Mouse (Mus musculus): ENCODE results near the gene Serpinb9.
"Not testable (repeated sequence)": the region's sequence is repeated elsewhere in the genome, so short reads cannot be mapped to it uniquely, and the experiment has no call there.

Serpinb9 gene

DNA sequence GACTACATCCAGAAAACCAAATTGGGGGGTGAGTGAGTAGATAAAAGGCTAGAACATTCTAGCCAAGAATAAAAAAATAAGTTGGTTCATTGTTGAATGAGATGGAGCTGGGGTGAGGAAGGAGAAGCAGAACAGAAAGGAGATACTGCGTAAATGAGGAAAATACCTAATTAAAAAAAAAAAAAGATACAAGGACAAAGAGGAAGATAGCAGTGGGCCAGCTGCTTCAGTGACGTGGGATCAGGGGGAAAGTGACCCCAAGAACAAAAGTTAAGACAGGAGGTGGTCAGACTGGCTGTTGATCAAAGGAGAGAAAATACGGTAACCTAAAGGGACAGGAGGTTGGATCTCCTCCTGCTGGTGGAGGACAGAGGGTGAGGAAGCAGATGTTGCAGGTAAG, at the start of gene Serpinb9:
Gene Serpinb9 (plus strand): TSS at position 301 of the 400 bp plus-strand sequence.
- DNase-seq (ENCODE audit: extremely low spot score, low read depth, low spot score), result no peak

DNA sequence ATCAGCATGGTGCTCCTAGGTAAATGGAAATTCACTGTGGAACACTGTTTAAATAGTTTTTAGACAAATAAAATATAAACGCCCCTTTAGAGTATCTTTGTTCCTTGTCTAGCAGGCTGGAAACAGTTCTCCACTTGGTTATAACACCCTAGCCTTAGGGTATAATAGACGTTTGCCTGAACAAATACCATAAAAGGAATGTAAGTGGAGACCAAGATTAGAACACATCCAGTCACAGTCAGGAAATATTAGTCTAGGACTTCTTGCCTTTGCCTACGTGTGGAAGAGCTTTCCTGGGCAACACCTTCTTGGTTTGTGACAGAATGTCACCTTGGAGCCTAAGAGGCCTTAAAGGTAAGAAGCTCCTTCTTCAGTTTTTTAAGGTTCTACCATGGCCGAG, 46.5 kb upstream of the Serpinb9 start:
- DNase-seq (ENCODE audit: extremely low spot score, low read depth, low spot score), result no peak

DNA sequence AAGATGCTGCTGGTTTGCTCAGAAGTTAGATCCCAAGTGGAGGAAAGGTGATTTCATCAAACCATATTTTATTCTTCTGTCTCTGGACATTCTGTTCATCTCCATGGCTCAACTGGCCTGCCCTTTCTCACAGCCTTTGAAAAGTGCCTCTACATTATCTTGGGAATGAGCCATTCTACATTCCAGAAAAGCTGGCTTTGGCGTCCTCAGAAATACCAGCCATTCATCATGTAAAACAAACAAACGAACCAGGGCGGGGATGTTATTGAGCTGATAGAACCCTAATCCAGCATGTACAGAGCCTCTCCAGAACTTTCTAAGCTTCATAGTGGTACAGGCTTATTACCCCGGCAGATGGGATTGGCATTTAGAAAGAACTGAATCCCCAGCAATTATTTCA, 45.1 kb upstream of the Serpinb9 start:
- DNase-seq (ENCODE audit: extremely low spot score, low read depth, low spot score), result no peak

DNA sequence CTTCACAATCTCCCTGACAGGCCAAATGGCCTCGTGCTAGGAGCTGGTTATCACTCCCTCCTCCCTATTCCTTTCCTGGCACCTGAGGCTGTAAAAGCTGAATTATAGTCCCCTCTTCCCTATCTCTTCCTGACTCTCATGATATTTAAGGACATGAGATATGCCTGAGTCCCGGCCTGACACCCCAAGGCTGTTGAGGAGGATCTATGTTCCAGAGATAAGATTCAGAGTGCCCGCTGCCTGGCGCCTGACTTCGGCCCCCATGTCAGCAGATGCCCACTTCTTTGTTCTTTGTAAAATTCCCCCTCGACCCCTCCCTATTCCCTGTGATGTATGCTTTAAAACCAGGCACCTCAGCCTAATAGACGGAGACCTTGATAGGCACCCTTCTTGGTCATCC, 44.5 kb upstream of the Serpinb9 start:
- not testable (repeated sequence) for DNase-seq (ENCODE audit: extremely low spot score, low read depth, low spot score)

DNA sequence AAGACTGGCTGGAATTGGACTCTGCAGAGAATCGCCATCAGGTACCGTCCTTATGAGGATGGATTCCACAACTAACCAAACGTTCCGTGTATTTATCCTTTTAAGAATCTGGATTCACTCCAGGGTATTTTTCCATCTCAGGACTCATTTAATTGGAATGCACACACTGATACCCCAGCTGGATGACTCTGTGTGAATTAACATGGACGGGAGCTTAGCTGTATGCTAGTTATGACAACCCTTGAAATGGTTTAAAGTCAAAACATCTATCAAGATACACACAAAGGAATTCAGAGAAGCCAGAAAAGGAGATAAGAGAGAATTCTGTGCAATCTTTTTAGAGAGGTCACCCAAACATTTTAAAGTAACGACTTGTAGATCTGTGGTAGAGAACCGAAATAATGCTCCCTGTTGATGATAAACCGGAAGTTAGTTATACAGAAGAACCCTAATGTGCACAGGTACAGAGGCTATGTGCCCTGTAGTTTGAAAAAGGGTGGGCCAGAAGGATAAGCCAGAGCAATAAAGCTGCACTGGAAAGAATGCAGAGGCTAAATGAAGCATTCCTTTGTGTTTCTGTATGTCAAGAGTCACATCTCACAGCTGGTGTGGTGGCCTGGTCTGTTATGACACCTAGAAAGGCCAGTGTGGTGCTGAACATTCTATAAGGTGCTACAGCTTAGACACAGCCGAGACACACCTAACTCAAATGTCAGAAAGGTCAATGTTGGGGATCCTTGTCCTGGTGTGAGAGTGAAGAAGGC, 38.9 kb upstream of the Serpinb9 start:
- no peak for DNase-seq (ENCODE audit: extremely low spot score, low read depth, low spot score)

DNA sequence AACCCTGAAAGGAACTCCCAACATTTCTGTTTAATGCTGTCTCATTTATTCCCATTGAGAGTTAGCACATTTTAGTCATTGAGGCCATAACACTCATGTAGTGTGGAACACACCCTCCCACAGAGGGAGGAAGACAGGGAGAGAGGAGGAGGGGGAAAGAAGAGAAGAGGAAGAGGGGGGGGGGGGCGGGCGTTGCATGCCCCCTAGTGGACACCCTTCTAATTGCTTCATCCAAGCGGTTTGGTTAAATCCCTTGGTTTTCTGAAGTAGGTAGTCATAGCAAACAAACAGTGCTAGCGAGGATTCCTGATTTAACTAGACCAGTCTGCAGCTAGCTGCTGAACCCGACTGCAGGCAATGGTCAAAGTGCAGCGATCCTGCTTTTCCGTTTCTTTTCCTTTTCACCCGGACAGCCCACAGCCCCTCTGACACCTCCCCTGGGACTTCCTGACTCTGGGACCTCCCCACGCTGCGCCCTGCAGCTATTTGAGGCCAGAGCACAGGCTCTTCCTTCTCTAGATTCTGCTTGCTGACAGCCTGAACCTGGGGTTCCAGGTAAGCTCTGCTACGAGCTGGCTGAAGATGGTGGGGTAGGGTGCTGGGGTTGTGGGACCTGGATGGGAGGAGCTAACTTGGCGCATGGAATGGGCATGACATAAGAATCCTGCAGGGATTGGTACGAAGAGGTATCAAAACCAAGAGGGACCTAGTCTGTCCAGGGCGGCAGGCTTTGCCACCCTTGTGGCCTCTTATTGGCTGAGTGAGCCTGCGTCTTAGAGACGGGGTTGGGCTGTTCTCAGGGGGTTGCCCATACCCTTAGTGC, 37.9 kb upstream of the Serpinb9 start, which contains the start of gene Serpinb6b:
Gene Serpinb6b (plus strand): TSS at position 221 of the 823 bp plus-strand sequence.
- DNase-seq (ENCODE audit: extremely low spot score, low read depth, low spot score), result no peak

DNA sequence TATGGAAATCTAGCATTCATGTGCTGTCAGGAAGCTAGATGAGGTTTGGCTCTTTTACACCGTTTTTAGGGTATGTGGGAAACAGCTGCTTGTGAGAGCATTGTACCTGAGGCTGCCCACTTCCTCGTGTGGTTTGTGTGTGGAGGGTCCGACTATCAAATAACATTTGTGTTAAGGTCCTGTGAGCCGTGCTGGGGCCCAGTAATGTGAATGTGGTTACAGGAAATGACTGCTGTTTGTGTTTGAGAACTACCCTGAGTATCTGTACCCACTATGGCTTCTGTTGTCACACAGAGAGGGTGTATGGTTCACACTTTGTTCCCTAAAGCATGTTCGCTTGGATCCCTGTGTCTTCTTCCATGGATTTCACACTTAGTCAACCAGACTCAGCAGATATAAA, 36.9 kb upstream of the Serpinb9 start:
- DNase-seq (ENCODE audit: extremely low spot score, low read depth, low spot score), result no peak

DNA sequence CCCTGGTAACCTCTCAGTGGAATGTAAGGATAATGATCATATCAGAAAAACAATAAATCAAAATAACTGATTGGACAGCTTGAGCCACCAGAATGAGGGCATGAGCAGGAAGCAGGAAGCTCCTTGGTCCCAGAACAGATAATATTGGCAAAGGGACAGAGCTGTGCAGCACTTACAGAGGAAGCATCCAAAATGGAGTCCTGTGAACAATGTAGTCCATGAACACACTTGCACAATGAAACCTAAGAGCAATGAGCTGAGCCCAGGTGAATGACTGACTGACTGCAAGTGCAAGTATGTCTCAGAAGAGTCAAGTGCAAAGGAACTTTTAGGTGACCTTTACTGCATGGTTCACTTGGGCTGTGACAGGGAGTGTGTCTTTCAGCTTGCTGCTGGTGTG, 35.8 kb upstream of the Serpinb9 start:
- no peak for DNase-seq (ENCODE audit: extremely low spot score, low read depth, low spot score)

DNA sequence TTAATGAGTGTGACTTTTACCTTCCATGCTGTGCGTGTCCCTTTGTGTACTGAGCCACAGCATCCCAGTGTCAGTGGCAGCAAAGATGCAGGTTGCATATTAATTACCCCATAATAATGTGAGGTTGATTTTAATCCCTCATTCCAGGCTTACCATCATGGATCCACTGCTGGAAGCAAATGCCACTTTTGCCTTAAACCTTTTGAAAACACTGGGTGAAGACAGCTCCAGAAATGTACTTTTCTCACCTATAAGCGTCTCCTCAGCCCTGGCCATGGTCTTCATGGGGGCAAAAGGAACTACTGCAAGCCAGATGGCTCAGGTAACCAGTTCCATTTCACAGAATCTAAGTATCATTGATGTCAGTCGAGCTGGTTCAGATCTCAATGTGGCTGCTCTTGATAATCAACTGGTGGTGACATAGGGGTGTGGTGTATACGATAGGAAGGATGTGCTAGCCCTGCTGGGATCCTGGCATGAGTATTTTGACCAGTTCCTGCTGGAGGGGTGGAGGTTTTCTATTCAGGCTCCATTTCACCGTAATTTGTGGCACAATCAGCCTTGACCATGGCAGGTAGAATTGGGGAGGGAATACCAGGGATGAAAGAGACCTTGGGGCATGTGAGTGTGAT, 34.6 kb upstream of the Serpinb9 start:
- no peak for DNase-seq (ENCODE audit: extremely low spot score, low read depth, low spot score)

DNA sequence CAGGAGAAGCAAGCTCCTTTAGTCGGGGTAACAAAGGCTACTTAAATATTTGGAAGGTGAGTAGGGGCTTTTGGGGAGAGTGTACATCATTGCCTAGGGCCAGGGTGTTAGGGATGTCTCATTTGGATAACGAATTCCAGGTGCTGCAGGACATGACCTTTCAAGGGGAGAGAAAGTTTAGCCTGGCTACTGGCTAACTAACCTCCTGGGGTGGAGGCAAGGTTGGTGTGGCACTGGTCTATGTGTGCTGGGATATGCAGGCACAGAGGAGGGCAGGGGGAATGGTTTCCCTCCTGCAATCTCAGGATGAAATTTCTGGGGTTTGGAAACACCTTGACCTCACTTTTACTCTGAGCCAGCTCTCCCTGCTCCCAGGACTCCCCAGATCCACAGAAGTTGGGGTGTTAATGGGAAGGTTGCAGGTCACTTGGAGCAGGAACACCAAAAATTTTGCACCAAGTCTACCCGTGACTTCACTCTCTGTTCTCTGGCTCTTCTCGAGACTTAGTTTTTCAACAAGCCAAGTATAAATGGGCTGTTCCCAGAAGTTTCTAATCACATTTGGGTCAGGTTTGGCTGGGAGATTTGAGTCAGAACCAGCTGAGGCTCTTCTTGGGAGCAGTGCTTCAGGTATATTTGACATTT, 33.9 kb upstream of the Serpinb9 start:
- no peak for DNase-seq (ENCODE audit: extremely low spot score, low read depth, low spot score)

DNA sequence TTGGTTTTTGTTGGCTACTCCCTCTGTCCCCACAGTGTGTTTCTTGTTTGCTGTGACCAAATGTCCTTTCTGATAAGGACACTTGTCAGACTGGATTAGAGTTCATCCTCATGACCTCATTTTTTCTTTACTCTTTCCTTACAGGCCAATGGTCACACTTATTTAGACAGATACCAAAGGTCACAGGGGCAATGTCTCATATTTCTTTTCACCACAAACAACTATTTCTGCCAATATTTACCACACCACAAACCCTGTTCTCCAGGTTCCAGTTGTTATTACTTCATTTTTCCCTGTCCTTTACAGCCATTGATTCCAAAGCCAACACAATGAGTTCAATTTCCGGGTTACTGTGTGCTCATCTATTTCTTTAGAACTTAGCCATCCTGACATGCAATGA, 33.4 kb upstream of the Serpinb9 start:
- DNase-seq (ENCODE audit: extremely low spot score, low read depth, low spot score), result no peak

DNA sequence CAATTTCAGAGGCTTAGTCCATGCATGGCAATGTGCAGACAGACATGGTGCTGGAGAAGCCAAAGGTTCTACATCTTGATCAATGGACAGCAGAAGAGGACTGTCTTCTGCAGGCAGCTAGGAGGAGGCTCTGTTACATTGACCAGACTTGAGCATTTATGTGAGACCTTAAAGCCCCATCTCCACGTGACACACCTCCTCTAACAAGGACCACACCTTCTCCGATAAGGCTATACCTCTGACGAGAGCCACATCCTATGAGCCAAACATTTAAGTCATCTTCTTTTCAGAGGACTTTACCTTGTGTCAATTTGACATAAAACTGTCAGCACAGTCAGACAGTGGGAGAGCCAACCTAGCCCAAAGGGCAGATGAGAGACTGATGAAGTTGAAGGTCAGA, 32.3 kb upstream of the Serpinb9 start:
- no peak for DNase-seq (ENCODE audit: extremely low spot score, low read depth, low spot score)

DNA sequence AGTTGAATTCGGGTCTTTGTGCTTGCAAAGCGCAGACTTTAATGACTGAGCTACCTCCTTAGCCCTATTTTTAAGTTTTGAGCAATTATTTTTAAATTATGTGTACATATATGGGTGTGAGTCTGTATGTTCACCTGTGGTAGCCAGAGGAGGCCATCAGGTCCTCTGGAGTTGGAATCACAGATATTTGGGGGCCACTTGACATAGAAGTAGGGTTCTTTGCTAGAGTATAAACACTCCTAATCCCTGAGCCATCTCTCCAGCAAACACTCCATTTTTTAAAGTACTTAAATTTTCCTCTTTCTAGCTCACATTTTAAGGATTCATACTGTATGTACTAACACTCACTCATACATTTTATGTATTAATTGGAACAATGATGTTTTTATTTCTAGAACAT, 28.8 kb upstream of the Serpinb9 start:
- no peak for DNase-seq (ENCODE audit: extremely low spot score, low read depth, low spot score)

DNA sequence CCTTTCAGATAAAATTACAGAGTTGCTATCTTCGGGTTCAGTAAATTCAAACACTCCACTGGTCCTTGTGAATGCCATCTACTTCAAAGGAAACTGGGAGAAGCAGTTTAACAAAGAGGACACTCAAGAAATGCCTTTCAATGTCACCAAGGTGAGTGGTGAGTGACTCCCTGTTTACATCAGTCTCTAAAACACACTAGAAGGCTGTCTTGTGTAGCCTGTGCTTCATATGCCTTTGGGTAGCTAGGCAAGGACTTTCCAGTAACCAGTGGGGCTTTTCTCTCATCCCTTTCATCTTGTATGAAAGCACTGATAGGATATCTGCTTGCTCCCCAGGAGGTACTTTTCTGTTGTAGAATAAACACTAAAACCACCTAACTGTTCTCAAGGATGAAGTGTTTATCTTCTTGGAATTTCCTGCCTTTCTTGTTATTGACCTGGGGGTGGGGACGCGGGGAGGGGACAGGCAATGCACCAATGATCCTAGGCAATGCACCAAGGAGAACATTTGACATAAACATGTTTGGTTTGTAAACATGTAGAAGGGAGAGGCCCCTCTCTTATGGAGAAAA, 28.1 kb upstream of the Serpinb9 start:
- no peak for DNase-seq (ENCODE audit: extremely low spot score, low read depth, low spot score)

DNA sequence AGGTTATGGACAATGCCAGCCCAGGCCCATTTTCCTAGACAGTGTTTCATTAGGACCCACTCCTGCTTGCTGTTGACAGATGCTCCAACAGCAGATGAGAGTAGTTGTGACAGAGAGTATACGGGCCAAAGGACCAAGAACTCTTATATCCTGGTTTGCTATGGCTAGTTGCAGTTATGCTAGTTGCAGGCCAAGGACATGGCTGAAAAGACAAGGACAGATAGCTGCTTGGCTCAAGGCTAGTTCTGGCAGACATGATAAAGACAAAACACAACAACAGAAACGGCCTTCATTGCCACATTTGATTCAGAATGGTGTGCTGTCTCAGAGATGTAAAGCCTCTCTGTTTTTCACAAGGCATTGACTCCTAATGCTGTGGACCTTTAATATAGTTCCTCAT, 27.3 kb upstream of the Serpinb9 start:
- DNase-seq (ENCODE audit: extremely low spot score, low read depth, low spot score), result no peak

DNA sequence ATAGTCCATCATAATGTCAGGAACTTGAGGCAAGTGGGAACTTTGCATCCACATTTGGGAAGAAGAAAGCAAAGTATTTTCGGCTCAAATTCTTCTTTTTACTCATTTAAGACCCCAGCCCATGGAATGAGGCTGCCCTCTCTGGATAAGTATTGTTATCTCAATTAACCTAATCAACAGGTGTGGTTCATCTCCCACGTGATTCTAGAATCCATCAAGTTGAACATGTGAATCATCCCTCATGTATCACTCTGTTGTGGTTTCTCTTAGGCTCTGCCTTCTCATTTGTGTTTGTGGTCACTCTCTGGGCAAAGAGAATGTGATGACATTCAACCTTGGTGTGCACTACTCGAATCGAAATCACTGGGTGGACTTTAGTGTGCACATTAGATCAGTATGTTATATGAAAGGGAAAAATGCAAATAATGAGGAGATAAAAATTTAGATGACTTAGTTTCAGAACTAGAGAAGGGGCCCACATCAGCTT, 20.5 kb upstream of the Serpinb9 start:
- no peak for DNase-seq (ENCODE audit: extremely low spot score, low read depth, low spot score)

DNA sequence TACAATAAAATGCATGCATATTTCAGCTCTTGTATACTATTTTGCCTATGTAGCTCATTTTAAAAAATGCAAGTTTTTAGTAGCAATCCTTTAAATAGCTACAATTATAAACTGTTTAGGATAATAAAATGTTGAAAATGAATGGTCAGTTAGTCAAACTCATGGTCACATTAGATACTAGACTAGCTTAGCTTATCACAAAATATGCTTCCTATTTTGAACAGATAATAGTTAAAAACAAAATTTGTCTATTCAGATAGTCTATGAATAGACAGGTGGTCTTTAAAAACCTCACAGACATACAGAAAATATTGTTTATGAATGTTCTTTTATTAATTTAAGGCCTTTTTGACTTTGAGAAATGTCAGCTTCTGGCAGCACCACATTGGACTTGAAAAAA, 16.8 kb upstream of the Serpinb9 start:
- DNase-seq (ENCODE audit: extremely low spot score, low read depth, low spot score), result no peak

DNA sequence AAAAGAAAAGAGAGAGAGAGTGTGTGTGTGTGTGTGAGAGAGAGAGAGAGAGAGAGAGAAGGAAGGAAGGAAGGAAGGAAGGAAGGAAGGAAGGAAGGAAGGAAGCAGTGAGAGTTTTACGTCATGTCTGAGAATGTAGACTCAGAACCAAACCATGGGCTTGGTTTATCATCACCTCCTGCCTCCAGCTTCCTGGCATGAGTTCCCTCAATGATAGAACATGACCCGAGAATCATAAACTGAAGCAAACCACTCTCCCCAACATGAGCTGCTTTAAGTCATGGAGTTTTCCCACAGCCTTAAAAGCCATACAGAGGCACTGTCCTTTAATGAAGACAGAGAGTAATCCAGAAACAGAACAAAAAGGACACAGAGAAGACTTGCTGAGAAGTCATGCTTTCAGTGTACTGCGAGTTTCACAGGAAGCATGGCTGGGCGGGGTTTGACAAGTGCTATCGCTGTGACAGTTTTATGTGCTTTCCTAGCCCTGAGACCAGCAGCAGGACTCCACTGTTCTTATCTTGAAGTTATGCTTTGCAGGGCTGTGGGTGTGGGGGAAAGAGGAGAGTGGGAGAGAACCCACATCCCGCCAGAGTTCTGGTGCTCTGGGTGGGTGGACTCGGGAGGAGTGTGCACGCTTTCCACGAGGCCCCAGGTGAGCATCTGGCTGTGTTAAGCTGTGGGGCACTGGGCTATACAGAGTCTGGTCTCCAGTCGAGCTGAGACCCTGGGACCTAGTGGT, 9.7 kb upstream of the Serpinb9 start:
- no peak for DNase-seq (ENCODE audit: extremely low spot score, low read depth, low spot score)

DNA sequence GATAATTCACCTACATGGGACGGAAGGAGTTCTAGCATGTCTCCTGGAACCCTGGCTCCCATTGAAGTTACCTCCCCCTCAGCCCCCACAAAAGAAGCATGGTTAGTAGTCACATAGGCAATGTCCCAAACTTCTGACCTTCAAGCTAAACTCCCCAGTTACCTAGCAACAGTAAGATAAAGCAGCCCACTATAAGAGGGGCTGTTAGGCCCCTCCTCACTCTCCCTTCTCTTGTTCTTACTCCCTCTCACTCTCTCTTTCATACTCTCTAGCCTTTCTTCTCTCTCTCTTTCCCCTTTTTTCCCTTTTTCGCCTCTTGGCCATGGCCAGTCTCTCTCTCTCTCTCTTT, 9.2 kb upstream of the Serpinb9 start:
- DNase-seq (ENCODE audit: extremely low spot score, low read depth, low spot score), result no peak

DNA sequence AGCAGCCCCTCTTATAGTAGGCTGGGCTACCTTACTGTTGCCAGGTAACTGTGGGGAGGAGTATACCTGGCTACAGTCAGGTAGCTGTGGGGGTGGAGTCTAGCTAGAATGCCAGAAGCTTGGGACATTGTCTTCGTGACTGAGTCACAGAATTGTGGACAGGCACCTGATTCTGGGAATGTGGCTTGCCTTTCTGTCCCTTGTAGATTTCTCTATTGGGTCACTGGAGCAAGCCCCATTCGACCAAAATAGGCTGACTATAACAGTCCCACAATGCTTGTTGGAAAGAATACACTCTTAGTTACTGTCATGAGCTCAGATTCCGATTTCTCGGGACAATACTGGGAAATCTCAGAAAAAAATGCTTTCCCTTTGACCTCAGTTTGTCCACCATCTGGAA, 8.0 kb upstream of the Serpinb9 start:
- no peak for DNase-seq (ENCODE audit: extremely low spot score, low read depth, low spot score)

Measured in hindlimb bud, embryonic 11.5 days (tissue).